Mouse (Mus musculus) mouse embryonic stem cell (cell line): ENCODE results near the gene Nudt6.

Experiments
- in situ Hi-C, 2 experiments: fragments of 300-500 bp; cut with MboI; formaldehyde crosslinking; loops; 1 replicate in 1 of 2; 3 replicates in 1 of 2; pipeline ENCODE4 v1.14.3; 2019 to 2020; ENCODE audit warnings: low sequenced_read_pairs in 2 of 2, low pct_unique_long_range_greater_than_20kb in 1 of 2, mixed read lengths in 1 of 2; ENCODE audit not compliant: unreplicated experiment in 1 of 2

Gene Nudt6

GRCm38 (mm10) chr3:37420072-37420471 lies at the start of gene Nudt6:
Nudt6 (minus strand) TSS chr3:37420211.
- in situ Hi-C loops, result no loop called here

GRCm38 (mm10) chr3:37469353-37469752 lies 49.3 kb upstream of the Nudt6 start:
- in situ Hi-C loops, result no loop called here

GRCm38 (mm10) chr3:37468170-37468569 lies 48.2 kb upstream of the Nudt6 start:
- in situ Hi-C loops, result no loop called here

- in situ Hi-C loops, result no loop called here
These were observed 36.0 kb upstream of the Nudt6 start for GRCm38 (mm10) chr3:37455992-37456391.

GRCm38 (mm10) chr3:37443409-37443808 lies 23.4 kb upstream of the Nudt6 start:
- in situ Hi-C loops, result no loop called here

GRCm38 (mm10) chr3:37439770-37440169 lies 19.8 kb upstream of the Nudt6 start:
- in situ Hi-C loops, result no loop called here

GRCm38 (mm10) chr3:37430359-37430758 lies 10.3 kb upstream of the Nudt6 start:
- in situ Hi-C loops, result no loop called here

GRCm38 (mm10) chr3:37426069-37426468 lies 6.1 kb upstream of the Nudt6 start:
- in situ Hi-C loops, result no loop called here

- in situ Hi-C loops, result no loop called here
These were observed 1.2 kb upstream of the Nudt6 start for GRCm38 (mm10) chr3:37421179-37421578.

- in situ Hi-C loops, result no loop called here
These were observed 630 bp upstream of the Nudt6 start for GRCm38 (mm10) chr3:37420641-37421040.

GRCm38 (mm10) chr3:37419458-37419991 lies 486 bp downstream of the Nudt6 start, which contains the start of gene Spata5:
Spata5 (plus strand) TSS chr3:37419896.
- in situ Hi-C loops, result loop anchor here in 1 of 2 experiments (10.0 kb wide), 1 partner anchor 85 kb away; no protein-coding TSS in a partner anchor

GRCm38 (mm10) chr3:37418961-37419457 lies 1.0 kb downstream of the Nudt6 start:
- in situ Hi-C loops, result loop anchor here in 1 of 2 experiments (10.0 kb wide), 1 partner anchor 84 kb away; no protein-coding TSS in a partner anchor

- in situ Hi-C loops, result loop anchor here in 1 of 2 experiments (10.0 kb wide), 1 partner anchor 84 kb away; no protein-coding TSS in a partner anchor
These were observed 1.7 kb downstream of the Nudt6 start for GRCm38 (mm10) chr3:37418341-37418740.

- in situ Hi-C loops, result loop anchor here (5.0 to 10.0 kb wide), 2 partner anchors 77 to 80 kb away; no protein-coding TSS in a partner anchor
These were observed 5.5 kb downstream of the Nudt6 start for GRCm38 (mm10) chr3:37414413-37414960.

- in situ Hi-C loops, result loop anchor here (5.0 to 10.0 kb wide), 2 partner anchors 76 to 79 kb away; no protein-coding TSS in a partner anchor
These were observed 6.6 kb downstream of the Nudt6 start for GRCm38 (mm10) chr3:37413446-37413845.

GRCm38 (mm10) chr3:37407598-37407997 lies 12.4 kb downstream of the Nudt6 start:
- in situ Hi-C loops, result no loop called here

- in situ Hi-C loops, result no loop called here
These were observed 18.0 kb downstream of the Nudt6 start for GRCm38 (mm10) chr3:37401729-37402610.

- in situ Hi-C loops, result no loop called here
These were observed 21.2 kb downstream of the Nudt6 start for GRCm38 (mm10) chr3:37398661-37399395.
